Mouse (Mus musculus) heart, postnatal 0 days (tissue): ENCODE data around the gene Midn. TPM values are rescaled to one million over a fixed set of nuclear protein-coding genes. Genes with fewer than 3 reads are reported as not detected.
A peak's percentile ranks its signal among the peaks of the same experiment; 100 is the strongest.

ENCODE experiments used
- ATAC-seq: fragments of 200-750 bp; cut with Nextera tagmentation; 2 replicates; pipeline ENCODE4 v1.8.0; 2017; ENCODE audit warnings: low read depth, moderate number of reproducible peaks, moderate library complexity; ENCODE audit not compliant: insufficient read depth
- DNase-seq: peaks from one replicate; pipeline ENCODE4 v3.0.0-alpha.2; 2016; ENCODE audit warnings: low spot score
- H3K27ac ChIP-seq: fragments of 300-500 bp; sonication (generic); 2 replicates; pipeline ENCODE4 v1.5.1; 2014; ENCODE audit warnings: low read depth, mild to moderate bottlenecking
- H3K27me3 ChIP-seq: fragments of 300-500 bp; sonication (generic); 2 replicates; pipeline ENCODE4 v1.6.1; 2014; ENCODE audit warnings: low read length, mixed read lengths; ENCODE audit not compliant: control insufficient read depth, insufficient read depth
- H3K36me3 ChIP-seq: fragments of 300-500 bp; sonication (generic); replicated peaks from 2 replicates; pipeline ENCODE4 v1.6.1; 2014; ENCODE audit warnings: low read length, mixed read lengths; ENCODE audit not compliant: control insufficient read depth, insufficient read depth
- H3K4me1 ChIP-seq: fragments of 300-500 bp; sonication (generic); 2 replicates; pipeline ENCODE4 v1.6.1; 2014; ENCODE audit warnings: antibody characterized with exemption; ENCODE audit not compliant: control insufficient read depth, insufficient read depth
- H3K4me2 ChIP-seq: fragments of 300-500 bp; sonication (generic); 2 replicates; pipeline ENCODE4 v1.6.1; 2014; ENCODE audit warnings: low read depth, mild to moderate bottlenecking, low read length, moderate library complexity
- H3K4me3 ChIP-seq: fragments of 300-500 bp; sonication (generic); 2 replicates; pipeline ENCODE4 v1.5.1; 2014; ENCODE audit warnings: low read depth, low read length
- H3K9ac ChIP-seq: fragments of 300-500 bp; sonication (generic); replicated peaks from 2 replicates; pipeline ENCODE4 v1.6.1; 2014; ENCODE audit warnings: low read depth, low read length, mixed read lengths
- H3K9me3 ChIP-seq: fragments of 300-500 bp; sonication (generic); replicated peaks from 2 replicates; pipeline ENCODE4 v1.6.1; 2016; ENCODE audit warnings: low read length; ENCODE audit not compliant: control insufficient read depth
- CTCF ChIP-seq: IDR thresholded peaks from 2 replicates; pipeline ENCODE4 v1.5.1; 2016; ENCODE audit warnings: antibody characterized with exemption, control low read depth, low read depth
- EP300 ChIP-seq: IDR thresholded peaks from 2 replicates; pipeline ENCODE4 v1.6.1; 2016; ENCODE audit warnings: antibody characterized with exemption, low read depth
- WGBS: fragments of 180-500 bp; shearing (Covaris S2); extraction: QIAGEN DNeasy Blood & Tissue Kit; methylation state at CpG from one replicate; pipeline ENCODE4 v1.1.7; 2014; 5-methylcytosine and 5-hydroxymethylcytosine counted together
- polyA plus RNA-seq: library from polyadenylated mRNA; unstranded; fragments of >200 nt; fragmentation: Nextera tagmentation; extraction: Ambion mirVana; gene quantifications from 2 replicates; pipeline ENCODE4 v1.2.1, GENCODE M21; 2015
- total RNA-seq: library from RNA; depleted of rRNA; stranded (reverse); fragments of >200 nt; gene quantifications from 2 replicates; pipeline ENCODE4 v1.2.3, GENCODE M21; 2014; ENCODE audit warnings: low replicate concordance

The Midn gene
- total and polyA plus RNA-seq, 2 experiments from 2014 or later, result 15.8 to 100 TPM

DNA sequence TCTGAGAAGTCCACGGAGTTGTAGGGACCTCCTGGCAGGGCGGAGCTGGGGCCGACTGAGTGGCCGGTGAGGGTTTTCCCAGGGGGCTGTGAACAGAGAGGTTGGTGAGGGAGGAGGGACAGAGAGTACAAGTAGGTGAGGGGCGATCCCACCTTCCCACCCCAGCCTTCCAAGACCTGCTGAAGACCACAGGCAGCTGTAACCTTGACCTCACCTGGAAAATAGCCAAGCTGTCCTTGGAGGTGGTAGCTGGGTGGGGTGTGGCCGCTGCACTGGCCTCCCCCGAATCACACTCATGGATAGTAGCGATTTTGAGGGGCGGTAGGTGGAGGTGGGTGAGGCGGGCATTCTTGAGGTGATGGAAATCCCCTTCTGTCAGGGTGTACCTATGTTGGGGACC lies 12.9 kb upstream of the Midn start:
- whole genome bisulfite sequencing, result 83% methylated on average over 10 of the region's 10 CpGs
- TF ChIP-seq CTCF, result no peak
- TF ChIP-seq EP300, result no peak
- DNase-seq, result no peak
- H3K9me3 ChIP-seq, result no peaks in the 10 kb centered on the region
- H3K9ac ChIP-seq, result no peak overlapping the region
- H3K4me2 ChIP-seq, result no peak overlapping the region
- ATAC-seq, result no peak
- H3K27ac ChIP-seq, result no peak overlapping the region
- peaks cover 20% of the 10 kb centered on the region for H3K36me3 ChIP-seq
- H3K27me3 ChIP-seq, result peaks cover 22% of the 10 kb centered on the region; the same call in 1 of the 2 replicates
- H3K4me3 ChIP-seq, result no peak overlapping the region
- peaks cover 22% of the 10 kb centered on the region for H3K4me1 ChIP-seq

DNA sequence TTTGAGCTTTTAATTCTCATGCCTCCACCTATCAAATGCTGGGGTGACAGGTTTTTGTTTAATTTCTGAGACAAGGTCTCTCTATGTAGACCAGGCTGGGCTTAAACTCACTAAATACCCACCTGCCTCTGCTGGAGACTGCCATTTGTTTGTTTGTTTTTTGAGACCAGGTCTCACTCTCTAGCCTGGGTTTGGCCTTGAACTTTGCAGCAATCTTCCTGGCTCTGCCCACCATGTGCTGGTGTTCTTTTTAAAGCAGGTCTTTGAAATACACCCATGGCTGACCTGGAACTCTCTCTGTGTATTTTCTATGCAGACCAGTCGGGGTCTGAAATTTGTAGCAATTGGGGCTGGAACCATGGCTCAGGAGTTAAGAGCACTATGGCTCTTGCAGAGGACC lies 12.4 kb upstream of the Midn start:
- TF ChIP-seq EP300 (no peak), CTCF (no peak)
- H3K4me3 ChIP-seq, result no peak overlapping the region
- DNase-seq (no peak), ATAC-seq (no peak)
- 89% methylated on average over 1 of the region's 1 CpGs for WGBS
- H3K9me3 ChIP-seq, result no peaks in the 10 kb centered on the region
- H3K27me3 ChIP-seq, result peaks cover 22% of the 10 kb centered on the region; the same call in 1 of the 2 replicates
- peaks cover 22% of the 10 kb centered on the region for H3K4me1 ChIP-seq
- H3K27ac ChIP-seq, result no peak overlapping the region
- H3K9ac ChIP-seq, result no peak overlapping the region
- no peak overlapping the region for H3K4me2 ChIP-seq
- H3K36me3 ChIP-seq, result peaks cover 15% of the 10 kb centered on the region

DNA sequence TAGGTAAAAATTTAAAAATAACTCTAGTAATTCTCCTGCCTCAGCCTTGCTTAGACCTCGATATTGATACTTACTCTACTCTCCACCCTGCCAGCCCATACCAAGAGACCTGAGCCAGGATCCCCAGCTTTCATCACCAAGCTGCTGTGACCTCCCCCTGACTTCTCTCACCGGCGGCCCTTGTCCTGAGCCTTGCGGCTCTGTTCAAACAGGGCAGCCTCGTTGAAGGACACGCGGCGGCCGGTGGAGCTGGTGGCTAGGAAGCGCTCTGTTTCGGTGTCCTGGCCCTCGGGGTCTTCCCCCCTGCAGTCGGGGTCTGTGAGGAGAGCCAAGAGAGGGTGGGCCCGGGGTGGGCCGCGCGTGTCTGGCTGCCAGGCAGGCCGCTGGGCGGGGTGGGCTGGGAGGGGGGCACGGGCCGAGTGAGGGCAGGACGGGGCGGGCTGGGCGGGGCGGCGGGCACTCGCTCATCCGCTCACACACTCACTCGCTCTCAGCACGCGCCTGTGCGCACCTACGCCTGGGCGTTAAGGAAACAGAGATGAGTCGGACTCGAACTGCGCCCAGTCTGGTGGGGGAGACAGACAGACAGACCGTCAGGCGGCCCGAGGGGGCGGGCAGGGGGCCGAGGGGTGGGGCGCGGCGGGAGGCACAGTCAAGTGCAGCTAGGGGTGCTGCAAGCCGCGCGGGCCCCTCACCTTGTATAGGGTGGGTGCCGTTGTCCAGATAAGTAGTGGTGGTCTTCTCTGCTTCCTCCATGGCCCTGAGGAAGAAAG lies 11.7 kb upstream of the Midn start:
- H3K9ac ChIP-seq, result no peak overlapping the region
- H3K27ac ChIP-seq, result no peak overlapping the region
- peak overlapping the region; percentile 99 for H3K4me2 ChIP-seq
- DNase-seq (no peak), ATAC-seq (no peak)
- TF ChIP-seq CTCF, result no peak
- H3K4me3 ChIP-seq, result peak overlapping the region; percentile 27; the same call in 1 of the 2 replicates
- WGBS, result 24% methylated on average over 42 of the region's 49 CpGs
- H3K27me3 ChIP-seq, result peaks cover 22% of the 10 kb centered on the region; the same call in 1 of the 2 replicates
- peaks cover 22% of the 10 kb centered on the region for H3K4me1 ChIP-seq
- no peaks in the 10 kb centered on the region for H3K9me3 ChIP-seq
- H3K36me3 ChIP-seq, result peaks cover 8% of the 10 kb centered on the region

DNA sequence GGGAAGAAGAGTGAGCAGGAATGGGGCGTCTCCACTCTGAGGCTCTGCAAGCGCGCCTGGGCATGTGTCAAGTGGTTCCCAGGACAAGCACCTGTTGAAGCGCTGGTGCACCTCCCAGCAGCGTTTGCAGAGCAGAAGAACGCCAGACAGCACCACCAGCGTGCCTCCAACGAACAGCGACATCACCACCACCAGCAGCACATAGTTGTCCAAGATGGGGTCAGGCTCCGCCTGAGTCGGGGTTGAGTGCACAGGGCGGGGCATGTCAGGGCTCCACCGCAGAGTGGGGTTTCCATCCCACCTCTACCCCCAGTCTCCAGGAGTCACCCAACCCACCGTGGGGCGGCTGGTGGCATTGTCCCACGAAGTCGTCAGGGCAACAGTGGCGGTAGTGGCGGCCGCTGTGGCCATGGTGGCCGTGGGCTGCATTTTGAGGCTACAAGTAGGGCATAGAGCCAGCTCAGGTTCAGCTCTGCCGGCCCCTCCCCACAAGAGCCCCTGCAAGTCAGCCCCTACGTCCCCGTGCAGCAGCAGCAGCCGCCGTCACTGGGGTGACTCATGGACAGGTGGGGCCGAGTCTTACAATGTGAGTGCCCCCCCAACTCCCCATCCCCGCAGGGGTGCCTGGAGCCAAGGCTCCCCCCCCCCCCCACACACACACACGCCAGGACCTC lies 11.0 kb upstream of the Midn start:
- Histone ChIP-seq H3K9ac (no peak overlapping the region), H3K27me3 (peaks cover 22% of the 10 kb centered on the region; the same call in 1 of the 2 replicates), H3K4me1 (peaks cover 22% of the 10 kb centered on the region), H3K36me3 (peaks cover under 1% of the 10 kb centered on the region; the same call in 1 of the 2 replicates), H3K4me2 (peak overlapping the region; percentile 99), H3K9me3 (no peaks in the 10 kb centered on the region), H3K27ac (no peak overlapping the region), H3K4me3 (peak overlapping the region; percentile 27)
- ATAC-seq (no peak), DNase-seq (no peak)
- TF ChIP-seq CTCF, result no peak
- no peak for TF ChIP-seq EP300
- 10% methylated on average over 29 of the region's 29 CpGs for WGBS

DNA sequence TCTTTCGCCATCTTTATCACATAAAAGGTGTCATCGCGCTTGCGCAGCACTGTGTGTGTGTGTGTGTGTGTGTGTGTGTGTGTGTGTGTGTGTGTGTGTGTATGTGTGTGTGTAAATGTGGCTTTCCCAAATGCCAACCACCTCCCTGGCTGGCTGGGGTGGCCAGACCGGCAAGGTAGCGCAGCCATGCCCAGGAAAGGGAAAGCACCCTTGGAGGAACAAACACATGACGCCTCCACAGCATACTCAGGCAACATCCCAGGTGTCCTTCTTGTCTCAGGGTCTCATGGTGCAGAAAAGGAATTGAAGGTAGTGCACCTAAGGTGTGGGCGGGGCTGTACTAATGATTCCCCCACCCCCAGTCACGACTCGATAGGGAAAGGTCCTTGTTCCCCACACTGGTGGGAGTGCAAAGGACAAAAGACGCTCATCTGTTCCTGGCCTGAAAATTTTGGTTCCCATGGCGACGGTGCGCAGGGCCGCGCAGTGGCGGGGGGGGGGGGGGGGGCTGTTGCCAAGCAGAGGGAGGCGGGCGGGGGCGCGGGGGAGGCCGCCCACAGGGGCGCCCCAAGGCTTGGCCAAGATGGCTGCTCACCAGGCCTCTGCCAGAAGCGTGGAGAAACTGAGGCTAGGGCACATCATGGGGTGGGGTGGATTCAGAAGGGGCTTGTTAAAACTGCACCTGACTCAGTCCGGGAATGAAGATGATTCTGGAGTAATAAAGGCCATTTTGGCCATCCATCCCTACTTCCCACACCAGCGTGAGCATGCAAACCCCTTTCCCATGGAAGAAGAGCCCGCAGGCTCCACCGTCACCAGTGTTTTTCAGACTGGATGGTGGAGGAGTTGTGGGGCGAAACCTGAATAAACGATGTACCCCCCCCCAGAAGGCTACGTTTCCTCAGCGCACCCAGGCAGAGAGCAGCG lies 10.2 kb upstream of the Midn start:
- WGBS, result 7% methylated on average over 32 of the region's 33 CpGs
- H3K4me2 ChIP-seq, result peak overlapping the region; percentile 99
- no peaks in the 10 kb centered on the region for H3K36me3 ChIP-seq
- H3K4me1 ChIP-seq, result peaks cover 22% of the 10 kb centered on the region
- H3K9ac ChIP-seq, result no peak overlapping the region; the same call in 1 of the 2 replicates
- no peak for DNase-seq
- H3K27me3 ChIP-seq, result peaks cover 22% of the 10 kb centered on the region; the same call in 1 of the 2 replicates
- peak overlapping the region; percentile 67 for H3K4me3 ChIP-seq
- TF ChIP-seq CTCF (no peak), EP300 (no peak)
- H3K9me3 ChIP-seq, result no peaks in the 10 kb centered on the region
- ATAC-seq, result no peak
- no peak overlapping the region for H3K27ac ChIP-seq
